Mouse (Mus musculus) left cerebral cortex, adult 18-20 months (tissue): ENCODE measurements around the gene Mageb2. TPM values are rescaled to one million over a fixed set of nuclear protein-coding genes. Genes with fewer than 3 reads are reported as not detected.
"Not testable (repeated sequence)": the region's sequence is repeated elsewhere in the genome, so short reads cannot be mapped to it uniquely, and the experiment has no call there.

ENCODE experiments used
- DNase-seq, 2 experiments: peaks; one replicate each; pipeline ENCODE4 v3.0.0; 2021 to 2022; ENCODE audit warnings: low spot score in 2 of 2, mixed read lengths in 1 of 2
- long read RNA-seq, 2 experiments: library from polyadenylated mRNA; stranded (forward); transcript quantifications; one replicate each; pipeline ENCODE4 v2.0.0; 2021
- total RNA-seq, 2 experiments: library from RNA; stranded (reverse); gene quantifications; 2 replicates each; pipeline ENCODE4 v1.2.3; 2021

Mageb2 gene
- not detected for total RNA-seq
- long read RNA-seq, experiment 1, result 0 reads
- long read RNA-seq, experiment 2, result 0 reads

GRCm38 (mm10) chrX:91331390-91331789 is at the start of gene Mageb2:
Gene Mageb2 (plus strand): TSS chrX:91331690.
- not testable (repeated sequence) for DNase-seq

- not testable (repeated sequence) for DNase-seq
Measured at GRCm38 (mm10) chrX:91313256-91313655, 18.2 kb upstream of the Mageb2 start.

Other genes starting within 250 kb of the Mageb2 start
- not detected for gene Gm5072, start 60.8 kb downstream of the Mageb2 start, total RNA-seq
- gene Gm8914, start 148.4 kb downstream of the Mageb2 start, total RNA-seq, result not detected
- gene 1700084M14Rik, start 244.2 kb downstream of the Mageb2 start, total RNA-seq, result not detected